10 mouse cellular contexts compared by ENCODE assay signal in the genomic region with DNA sequence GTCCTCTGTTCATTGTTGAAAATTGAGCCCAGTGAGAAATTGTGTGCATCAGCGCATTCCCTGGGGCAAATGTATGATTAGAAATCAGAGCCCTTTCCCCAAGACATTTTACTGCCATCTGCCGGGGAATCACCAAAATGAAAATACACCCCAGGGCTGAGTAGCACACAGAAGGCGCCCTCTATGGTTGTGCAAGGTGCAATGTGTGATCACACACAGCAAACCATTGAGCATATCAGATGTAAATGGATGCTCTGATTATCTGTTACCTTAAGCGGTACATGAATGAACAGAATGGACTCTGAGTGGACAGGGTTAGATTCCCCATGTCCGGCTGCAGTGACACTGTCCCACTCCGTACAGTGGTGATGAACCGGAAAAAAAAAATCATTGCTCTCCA.
DNase-seq lines count a peak whose midpoint lies in the region; ATAC-seq and TF ChIP-seq lines count a peak whose summit lies in the region.
"Had no signal": no experiment of that assay in that cellular context is flagged by ENCODE, and none has a peak within 500 bp of the region (broad histone marks: within the 10 kb centered on the region; RNA-seq: fewer than 3 reads in every experiment).

No protein-coding gene starts in this region.

- no peak overlapping the region for H3K4me3 ChIP-seq in CH12.LX (replicated peaks in 1 of 3; ENCODE audit: low read depth in 2 of 3, low read length in 2 of 3, poor library complexity in 1 of 3)
- H3K4me3 ChIP-seq in cortical plate, adult 2 months (ENCODE audit: insufficient read depth, low read length), result no peak overlapping the region
- no peak overlapping the region for H3K4me3 ChIP-seq in kidney, postnatal 0 days (replicated peaks; ENCODE audit: low read depth, low read length)
- H3K4me3 ChIP-seq in heart, embryonic 12.5 days, result no peak overlapping the region
- H3K4me3 ChIP-seq: liver, embryonic 15.5 days; stomach, embryonic 15.5 days had no signal

- peak; percentile 40 for DNase-seq in heart, adult 11 months
- no peak for DNase-seq in heart, adult 9 months (ENCODE audit: low spot score in 2 of 2)
- peak; percentile 18 for DNase-seq in CH12.LX (ENCODE audit: extremely low read depth)
- peak; percentile 25 for DNase-seq in kidney, postnatal 0 days (ENCODE audit: low spot score)
- no peak for DNase-seq in thymus, postnatal 36 days

- ATAC-seq in kidney, postnatal 0 days (replicated peaks; ENCODE audit: low FRiP score, low read depth), result no peak
- peak; percentile 15; the same call in 1 of the 2 replicates for ATAC-seq in megakaryocyte, adult 5-6 weeks (ENCODE audit: poor library complexity, severe bottlenecking)
- ATAC-seq in heart, embryonic 12.5 days (ENCODE audit: insufficient number of reproducible peaks, low FRiP score), result no peak

- TF ChIP-seq RAD21 in CH12.LX (IDR thresholded peaks at IDR 0.05; ENCODE audit: low read depth, low read length), result no peak

- 70% methylated on average over 7 of the region's 7 CpGs for WGBS in kidney, postnatal 0 days
- 79% methylated on average over 7 of the region's 7 CpGs for WGBS in heart, embryonic 12.5 days

- H3K79me2 ChIP-seq in CH12.LX (replicated peaks; ENCODE audit: control insufficient read depth, extremely low read depth, insufficient read depth, poor library complexity, severe bottlenecking), result no peaks in the 10 kb centered on the region

- peaks cover 0 to 16% of the 10 kb centered on the region in 2 experiments; a peak in 1 of 4 replicates for H3K4me1 ChIP-seq in CH12.LX (ENCODE audit: control insufficient read depth in 1 of 2, insufficient read depth in 2 of 2)
- no peaks in the 10 kb centered on the region for H3K4me1 ChIP-seq in cortical plate, adult 2 months (ENCODE audit: control insufficient read depth, insufficient read depth, low read length)
- no peaks in the 10 kb centered on the region for H3K4me1 ChIP-seq in kidney, postnatal 0 days (replicated peaks; ENCODE audit: insufficient read depth, low read length)
- no peaks in the 10 kb centered on the region for H3K4me1 ChIP-seq in heart, embryonic 12.5 days (replicated peaks)
- H3K4me1 ChIP-seq: liver, embryonic 15.5 days; stomach, embryonic 15.5 days had no signal

- dilution Hi-C loops in CH12.LX (cut with MboI; ENCODE audit: extremely low pct_ligation_motif_present, extremely low pct_unique_long_range_greater_than_20kb, low sequenced_read_pairs), result no loop called here

- peak in 1 of 2 experiments; percentile 62; a peak in 2 of 4 replicates for TF ChIP-seq CTCF in CH12.LX (conservative IDR thresholded peaks at IDR 0.05 in 1 of 2, IDR thresholded peaks at IDR 0.05 in 1 of 2; ENCODE audit: low read depth in 2 of 2, low read length in 2 of 2)
- TF ChIP-seq CTCF in cortical plate, adult 2 months (IDR thresholded peaks at IDR 0.05; ENCODE audit: extremely low read depth, insufficient read depth, low read length), result peak; percentile 59; the same call in 1 of the 2 replicates
- peak; percentile 71 for TF ChIP-seq CTCF in kidney, postnatal 0 days (IDR thresholded peaks at IDR 0.05; ENCODE audit: low read depth)

- peaks cover 17% of the 10 kb centered on the region for H3K9me3 ChIP-seq in CH12.LX (replicated peaks; ENCODE audit: low read length)
- no peaks in the 10 kb centered on the region for H3K9me3 ChIP-seq in kidney, postnatal 0 days (replicated peaks; ENCODE audit: low read length)
- no peaks in the 10 kb centered on the region for H3K9me3 ChIP-seq in heart, embryonic 12.5 days (replicated peaks)
- H3K9me3 ChIP-seq: liver, embryonic 15.5 days; stomach, embryonic 15.5 days had no signal

- H3K27me3 ChIP-seq in CH12.LX (replicated peaks), result no peaks in the 10 kb centered on the region
- H3K27me3 ChIP-seq in kidney, postnatal 0 days (ENCODE audit: insufficient read depth, low read length), result no peaks in the 10 kb centered on the region
- no peaks in the 10 kb centered on the region for H3K27me3 ChIP-seq in heart, embryonic 12.5 days (replicated peaks)
- H3K27me3 ChIP-seq: liver, embryonic 15.5 days; stomach, embryonic 15.5 days had no signal

- H3K9ac ChIP-seq in CH12.LX (ENCODE audit: insufficient read depth, low read depth), result no peak overlapping the region
- H3K9ac ChIP-seq in kidney, postnatal 0 days (ENCODE audit: low read depth, low read length), result no peak overlapping the region
- H3K9ac ChIP-seq in heart, embryonic 12.5 days, result no peak overlapping the region
- H3K9ac ChIP-seq: liver, embryonic 15.5 days; stomach, embryonic 15.5 days had no signal

- no peak overlapping the region for H3K27ac ChIP-seq in CH12.LX (ENCODE audit: insufficient read depth, low read depth)
- no peak overlapping the region for H3K27ac ChIP-seq in cortical plate, adult 2 months (ENCODE audit: insufficient read depth, low read length)
- H3K27ac ChIP-seq in kidney, postnatal 0 days, result no peak overlapping the region
- H3K27ac ChIP-seq in heart, embryonic 12.5 days (ENCODE audit: poor library complexity, severe bottlenecking), result no peak overlapping the region
- H3K27ac ChIP-seq: liver, embryonic 15.5 days; stomach, embryonic 15.5 days had no signal

- no peak for TF ChIP-seq EP300 in CH12.LX (IDR thresholded peaks at IDR 0.05; ENCODE audit: low read length)

- no peak for TF ChIP-seq POLR2A in CH12.LX (IDR thresholded peaks at IDR 0.05; ENCODE audit: low read depth, low read length)
- TF ChIP-seq POLR2A in cortical plate, adult 2 months (IDR thresholded peaks at IDR 0.05; ENCODE audit: extremely low read depth, insufficient read depth, low read length), result no peak

- in situ Hi-C loops in CH12.LX (cut with MboI; ENCODE audit: low pct_ligation_motif_present, low pct_unique_long_range_greater_than_20kb, low sequenced_read_pairs), result no loop called here

- H3K36me3 ChIP-seq in CH12.LX (replicated peaks in 1 of 2; ENCODE audit: control insufficient read depth in 1 of 2, insufficient read depth in 1 of 2, low read length in 1 of 2), result no peaks in the 10 kb centered on the region
- no peaks in the 10 kb centered on the region for H3K36me3 ChIP-seq in kidney, postnatal 0 days (ENCODE audit: insufficient read depth, low read length)
- H3K36me3 ChIP-seq in heart, embryonic 12.5 days, result no peaks in the 10 kb centered on the region
- H3K36me3 ChIP-seq: liver, embryonic 15.5 days; stomach, embryonic 15.5 days had no signal

- no peak overlapping the region for H3K4me2 ChIP-seq in CH12.LX (ENCODE audit: insufficient read depth, low read depth, poor library complexity, severe bottlenecking)
- no peak overlapping the region for H3K4me2 ChIP-seq in kidney, postnatal 0 days (ENCODE audit: low read length)
- H3K4me2 ChIP-seq in heart, embryonic 12.5 days, result no peak overlapping the region
- H3K4me2 ChIP-seq: liver, embryonic 15.5 days; stomach, embryonic 15.5 days had no signal

TF ChIP-seq in CH12.LX, 34 proteins besides CTCF, POLR2A, EP300 and RAD21:
- TF ChIP-seq UBTF (IDR thresholded peaks at IDR 0.05; ENCODE audit: low read depth, low read length) (no peak), ZC3H11A (IDR thresholded peaks at IDR 0.05; ENCODE audit: low read depth, low read length) (no peak), BHLHE40 (IDR thresholded peaks at IDR 0.05; ENCODE audit: low read depth, low read length) (no peak), CHD2 (IDR thresholded peaks at IDR 0.05; ENCODE audit: low read length) (no peak), ETS1 (conservative IDR thresholded peaks at IDR 0.05; ENCODE audit: low read depth, low read length) (no peak)

Comparison
In these comparisons a context has a peak if more than half of its experiments do, and no peak if none do; other contexts are left out.
1. DNase-seq: peak in heart, adult 11 months (single experiment), CH12.LX (single experiment) and kidney, postnatal 0 days (single experiment); none in heart, adult 9 months (0 of 2) and thymus, postnatal 36 days (0 of 2).